Mouse (Mus musculus): Measurements from ENCODE around the gene Rbfox3.

The Rbfox3 gene

GRCm38 (mm10) chr11:118607927-118608326 is 303.5 kb downstream of the Rbfox3 start:
- Histone ChIP-seq H3K27me3 (ENCODE audit: insufficient read depth, low read length) (peaks cover 23% of the 10 kb centered on the region), H3K4me1 (replicated peaks; ENCODE audit: low read depth, low read length) (peaks cover 42% of the 10 kb centered on the region), H3K36me3 (ENCODE audit: insufficient read depth, low read length) (no peaks in the 10 kb centered on the region), H3K4me3 (replicated peaks; ENCODE audit: low read length) (no peak overlapping the region), H3K9me3 (ENCODE audit: low read length) (no peaks in the 10 kb centered on the region)
- 0 out of 2 replicates have a peak, but pooled peaks have one; percentile 6 for TF ChIP-seq CTCF (conservative IDR thresholded peaks at IDR 0.05; ENCODE audit: low read length)
- TF ChIP-seq POU5F1 (IDR thresholded peaks at IDR 0.05; ENCODE audit: borderline replicate concordance, low read length): no peak

GRCm38 (mm10) chr11:118605570-118605969 is 305.8 kb downstream of the Rbfox3 start:
- TF ChIP-seq CTCF (conservative IDR thresholded peaks at IDR 0.05; ENCODE audit: low read length) (peak; percentile 38), NANOG (IDR thresholded peaks at IDR 0.05; ENCODE audit: borderline replicate concordance, low read length) (no peak), POU5F1 (IDR thresholded peaks at IDR 0.05; ENCODE audit: borderline replicate concordance, low read length) (no peak)
- Histone ChIP-seq H3K9me3 (ENCODE audit: low read length) (no peaks in the 10 kb centered on the region), H3K27me3 (ENCODE audit: insufficient read depth, low read length) (peaks cover 34% of the 10 kb centered on the region), H3K4me1 (replicated peaks; ENCODE audit: low read depth, low read length) (peaks cover 45% of the 10 kb centered on the region), H3K36me3 (ENCODE audit: insufficient read depth, low read length) (no peaks in the 10 kb centered on the region), H3K4me3 (replicated peaks; ENCODE audit: low read length) (no peak overlapping the region)

GRCm38 (mm10) chr11:118604206-118604605 is 307.2 kb downstream of the Rbfox3 start:
- H3K9me3 ChIP-seq (ENCODE audit: low read length): no peaks in the 10 kb centered on the region
- H3K4me1 ChIP-seq (replicated peaks; ENCODE audit: low read depth, low read length): peaks cover 43% of the 10 kb centered on the region
- no peak for TF ChIP-seq NANOG (IDR thresholded peaks at IDR 0.05; ENCODE audit: borderline replicate concordance, low read length)
- no peak for TF ChIP-seq CTCF (conservative IDR thresholded peaks at IDR 0.05; ENCODE audit: low read length)
- no peak for TF ChIP-seq POU5F1 (IDR thresholded peaks at IDR 0.05; ENCODE audit: borderline replicate concordance, low read length)
- H3K27me3 ChIP-seq (ENCODE audit: insufficient read depth, low read length): peaks cover 44% of the 10 kb centered on the region
- no peak overlapping the region for H3K4me3 ChIP-seq (replicated peaks; ENCODE audit: low read length)
- no peaks in the 10 kb centered on the region for H3K36me3 ChIP-seq (ENCODE audit: insufficient read depth, low read length)

GRCm38 (mm10) chr11:118603126-118603525 is 308.3 kb downstream of the Rbfox3 start:
- peaks cover 34% of the 10 kb centered on the region for H3K4me1 ChIP-seq (replicated peaks; ENCODE audit: low read depth, low read length)
- no peak for TF ChIP-seq CTCF (conservative IDR thresholded peaks at IDR 0.05; ENCODE audit: low read length)
- no peak; the same call in 1 of the 2 replicates for TF ChIP-seq NANOG (IDR thresholded peaks at IDR 0.05; ENCODE audit: borderline replicate concordance, low read length)
- no peak for TF ChIP-seq POU5F1 (IDR thresholded peaks at IDR 0.05; ENCODE audit: borderline replicate concordance, low read length)
- H3K9me3 ChIP-seq (ENCODE audit: low read length): no peaks in the 10 kb centered on the region
- peaks cover 52% of the 10 kb centered on the region for H3K27me3 ChIP-seq (ENCODE audit: insufficient read depth, low read length)
- H3K36me3 ChIP-seq (ENCODE audit: insufficient read depth, low read length): no peaks in the 10 kb centered on the region
- H3K4me3 ChIP-seq (replicated peaks; ENCODE audit: low read length): peak overlapping the region; percentile 60

GRCm38 (mm10) chr11:118601484-118601883 is 309.9 kb downstream of the Rbfox3 start:
- TF ChIP-seq NANOG (IDR thresholded peaks at IDR 0.05; ENCODE audit: borderline replicate concordance, low read length) (no peak), POU5F1 (IDR thresholded peaks at IDR 0.05; ENCODE audit: borderline replicate concordance, low read length) (no peak), CTCF (conservative IDR thresholded peaks at IDR 0.05; ENCODE audit: low read length) (no peak)
- Histone ChIP-seq H3K9me3 (ENCODE audit: low read length) (no peaks in the 10 kb centered on the region), H3K36me3 (ENCODE audit: insufficient read depth, low read length) (no peaks in the 10 kb centered on the region), H3K4me1 (replicated peaks; ENCODE audit: low read depth, low read length) (peaks cover 32% of the 10 kb centered on the region), H3K4me3 (replicated peaks; ENCODE audit: low read length) (no peak overlapping the region), H3K27me3 (ENCODE audit: insufficient read depth, low read length) (peaks cover 65% of the 10 kb centered on the region)

GRCm38 (mm10) chr11:118600168-118600567 is 311.2 kb downstream of the Rbfox3 start:
- peaks cover 76% of the 10 kb centered on the region for H3K27me3 ChIP-seq (ENCODE audit: insufficient read depth, low read length)
- no peak for TF ChIP-seq POU5F1 (IDR thresholded peaks at IDR 0.05; ENCODE audit: borderline replicate concordance, low read length)
- TF ChIP-seq NANOG (IDR thresholded peaks at IDR 0.05; ENCODE audit: borderline replicate concordance, low read length): no peak
- TF ChIP-seq CTCF (conservative IDR thresholded peaks at IDR 0.05; ENCODE audit: low read length): no peak
- no peaks in the 10 kb centered on the region for H3K9me3 ChIP-seq (ENCODE audit: low read length)
- 0 out of 2 replicates have a peak overlapping the region, but pooled peaks have one; percentile 26 for H3K4me3 ChIP-seq (replicated peaks; ENCODE audit: low read length)
- H3K36me3 ChIP-seq (ENCODE audit: insufficient read depth, low read length): no peaks in the 10 kb centered on the region
- H3K4me1 ChIP-seq (replicated peaks; ENCODE audit: low read depth, low read length): peaks cover 32% of the 10 kb centered on the region

- Histone ChIP-seq H3K36me3 (ENCODE audit: insufficient read depth, low read length) (no peaks in the 10 kb centered on the region), H3K4me1 (replicated peaks; ENCODE audit: low read depth, low read length) (peaks cover 32% of the 10 kb centered on the region), H3K9me3 (ENCODE audit: low read length) (no peaks in the 10 kb centered on the region), H3K4me3 (replicated peaks; ENCODE audit: low read length) (no peak overlapping the region), H3K27me3 (ENCODE audit: insufficient read depth, low read length) (peaks cover 79% of the 10 kb centered on the region)
- TF ChIP-seq CTCF (conservative IDR thresholded peaks at IDR 0.05; ENCODE audit: low read length) (no peak), NANOG (IDR thresholded peaks at IDR 0.05; ENCODE audit: borderline replicate concordance, low read length) (no peak), POU5F1 (IDR thresholded peaks at IDR 0.05; ENCODE audit: borderline replicate concordance, low read length) (no peak)
Observed at GRCm38 (mm10) chr11:118598726-118599125, 312.7 kb downstream of the Rbfox3 start.

- Histone ChIP-seq H3K4me1 (replicated peaks; ENCODE audit: low read depth, low read length) (no peaks in the 10 kb centered on the region), H3K4me3 (replicated peaks; ENCODE audit: low read length) (no peak overlapping the region), H3K9me3 (ENCODE audit: low read length) (no peaks in the 10 kb centered on the region), H3K36me3 (ENCODE audit: insufficient read depth, low read length) (no peaks in the 10 kb centered on the region), H3K27me3 (ENCODE audit: insufficient read depth, low read length) (peaks cover 76% of the 10 kb centered on the region)
- TF ChIP-seq NANOG (IDR thresholded peaks at IDR 0.05; ENCODE audit: borderline replicate concordance, low read length): no peak
Observed at GRCm38 (mm10) chr11:118584826-118585225, 326.6 kb downstream of the Rbfox3 start.

GRCm38 (mm10) chr11:118583989-118584388 is 327.4 kb downstream of the Rbfox3 start:
- Histone ChIP-seq H3K9me3 (ENCODE audit: low read length) (no peaks in the 10 kb centered on the region), H3K36me3 (ENCODE audit: insufficient read depth, low read length) (no peaks in the 10 kb centered on the region), H3K27me3 (ENCODE audit: insufficient read depth, low read length) (peaks cover 75% of the 10 kb centered on the region), H3K4me3 (replicated peaks; ENCODE audit: low read length) (no peak overlapping the region), H3K4me1 (replicated peaks; ENCODE audit: low read depth, low read length) (no peaks in the 10 kb centered on the region)
- no peak for TF ChIP-seq CTCF (conservative IDR thresholded peaks at IDR 0.05; ENCODE audit: low read length)
- no peak for TF ChIP-seq NANOG (IDR thresholded peaks at IDR 0.05; ENCODE audit: borderline replicate concordance, low read length)
- no peak for TF ChIP-seq POU5F1 (IDR thresholded peaks at IDR 0.05; ENCODE audit: borderline replicate concordance, low read length)
